Mouse (Mus musculus) heart, adult 11 months (tissue): ENCODE measurements at regions not wholly inside any gene's neighbourhood (a gene's known extent, or its start where the extent isn't known, plus 50 kb on each side); places are given as distances from the start of the nearest gene placed in this dataset.

Experiments used
- DNase-seq: peaks from one replicate; pipeline ENCODE4 v3.0.0; 2022

GRCm38 (mm10) chr3:140233809-140234208, 978.3 kb downstream of the Pdha2 start:
- DNase-seq: no peak

DNA sequence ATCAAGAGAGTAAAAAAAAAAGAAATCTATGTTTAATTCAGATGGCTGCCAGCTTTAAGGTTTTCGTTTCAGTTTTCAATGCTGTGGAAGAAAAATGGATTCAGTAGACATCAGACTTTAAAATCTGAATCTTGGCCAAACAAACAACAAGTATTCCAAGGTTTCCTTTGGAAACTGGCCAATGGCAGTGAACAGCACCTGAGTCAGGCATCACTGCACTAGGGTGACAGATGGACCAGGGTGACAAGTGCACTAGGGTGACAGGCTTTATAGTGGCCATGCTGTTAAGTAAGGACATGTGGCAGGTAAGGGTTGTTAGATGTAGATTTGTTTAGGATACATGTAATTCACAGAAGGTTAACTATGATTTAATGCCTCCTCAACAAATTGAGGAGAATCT, 972.9 kb downstream of the Pdha2 start:
- no peak for DNase-seq
